Mouse (Mus musculus): ENCODE measurements around the gene Cldn4. TPM values are rescaled to one million over a fixed set of nuclear protein-coding genes. Genes with fewer than 3 reads are reported as not detected.

Cldn4 gene
- polyA plus RNA-seq, 1 experiment from 2014 or later = 0.85 TPM

GRCm38 (mm10) chr5:134963546-134963945 is 16.8 kb upstream of the Cldn4 start:
- Histone ChIP-seq H3K4me3 (ENCODE audit: control insufficient read depth in 1 of 2, insufficient read depth in 1 of 2, low read depth in 1 of 2, low read length in 2 of 2) (no peak overlapping the region), H3K36me3 (ENCODE audit: control insufficient read depth, insufficient read depth, low read length) (no peaks in the 10 kb centered on the region), H3K27me3 (ENCODE audit: control insufficient read depth, insufficient read depth, low read length) (peaks cover 8% of the 10 kb centered on the region; the same call in 1 of the 2 replicates), H3K4me2 (ENCODE audit: low read length) (no peak overlapping the region), H3K4me1 (ENCODE audit: control insufficient read depth in 2 of 2, insufficient read depth in 2 of 2, low read length in 2 of 2) (peaks cover 6 to 12% of the 10 kb centered on the region in 2 experiments; a peak in 3 of 4 replicates), H3K27ac (replicated peaks in 1 of 2; ENCODE audit: control insufficient read depth in 1 of 2, insufficient read depth in 1 of 2, low read depth in 2 of 2, low read length in 2 of 2) (no peak overlapping the region), H3K9me3 (ENCODE audit: control insufficient read depth, low read length) (no peaks in the 10 kb centered on the region), H3K9ac (ENCODE audit: low read length) (no peak overlapping the region)
- ATAC-seq (ENCODE audit: insufficient number of reproducible peaks, insufficient read depth, low FRiP score, low read depth) = no peak
- 26% methylated on average over 5 of the region's 5 CpGs for WGBS

- ATAC-seq (ENCODE audit: insufficient number of reproducible peaks, insufficient read depth, low FRiP score, low read depth) = no peak
- no peaks in the 10 kb centered on the region for H3K36me3 ChIP-seq (ENCODE audit: control insufficient read depth, insufficient read depth, low read length)
- 96% methylated on average over 2 of the region's 2 CpGs for WGBS
- no peak overlapping the region for H3K4me3 ChIP-seq (ENCODE audit: control insufficient read depth in 1 of 2, insufficient read depth in 1 of 2, low read depth in 1 of 2, low read length in 2 of 2)
- H3K9me3 ChIP-seq (ENCODE audit: control insufficient read depth, low read length) = no peaks in the 10 kb centered on the region
- no peak overlapping the region for H3K27ac ChIP-seq (replicated peaks in 1 of 2; ENCODE audit: control insufficient read depth in 1 of 2, insufficient read depth in 1 of 2, low read depth in 2 of 2, low read length in 2 of 2)
- 0 out of 2 replicates have a peak, but pooled peaks cover 1% of the 10 kb centered on the region for H3K27me3 ChIP-seq (ENCODE audit: control insufficient read depth, insufficient read depth, low read length)
- no peak overlapping the region for H3K9ac ChIP-seq (ENCODE audit: low read length)
- peaks cover 6 to 16% of the 10 kb centered on the region in 2 experiments; a peak in 3 of 4 replicates for H3K4me1 ChIP-seq (ENCODE audit: control insufficient read depth in 2 of 2, insufficient read depth in 2 of 2, low read length in 2 of 2)
- H3K4me2 ChIP-seq (ENCODE audit: low read length) = no peak overlapping the region
These were observed 14.8 kb upstream of the Cldn4 start for GRCm38 (mm10) chr5:134961519-134961918.

DNA sequence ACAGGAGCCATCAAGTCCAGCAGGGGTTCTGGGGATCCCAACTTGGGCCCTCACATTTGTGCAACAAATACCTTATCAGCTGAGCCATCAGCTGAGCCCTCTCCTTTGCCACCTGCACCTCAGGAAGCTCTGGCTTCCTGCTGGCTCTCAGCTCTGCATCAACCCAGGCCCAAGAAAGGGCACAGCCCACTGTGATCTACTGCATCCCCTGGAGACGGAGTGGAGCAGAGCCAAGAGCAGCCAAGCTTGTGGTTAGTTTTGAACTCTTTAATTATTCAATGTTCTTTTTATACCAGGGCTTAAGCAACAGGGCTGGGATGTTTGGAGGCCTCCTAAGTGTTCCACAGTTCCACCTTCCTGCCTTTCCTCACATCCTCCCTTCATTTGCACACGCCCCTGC is 13.7 kb upstream of the Cldn4 start:
- no peak overlapping the region for H3K9ac ChIP-seq (ENCODE audit: low read length)
- no peak overlapping the region for H3K4me3 ChIP-seq (ENCODE audit: control insufficient read depth in 1 of 2, insufficient read depth in 1 of 2, low read depth in 1 of 2, low read length in 2 of 2)
- H3K27me3 ChIP-seq (ENCODE audit: control insufficient read depth, insufficient read depth, low read length) = no peaks in the 10 kb centered on the region
- H3K4me2 ChIP-seq (ENCODE audit: low read length) = no peak overlapping the region
- no peaks in the 10 kb centered on the region for H3K9me3 ChIP-seq (ENCODE audit: control insufficient read depth, low read length)
- no peak overlapping the region for H3K27ac ChIP-seq (replicated peaks in 1 of 2; ENCODE audit: control insufficient read depth in 1 of 2, insufficient read depth in 1 of 2, low read depth in 2 of 2, low read length in 2 of 2)
- WGBS = 76% methylated on average over 2 of the region's 2 CpGs
- peaks cover 2 to 8% of the 10 kb centered on the region in 2 experiments; a peak in 2 of 4 replicates for H3K4me1 ChIP-seq (ENCODE audit: control insufficient read depth in 2 of 2, insufficient read depth in 2 of 2, low read length in 2 of 2)
- ATAC-seq (ENCODE audit: insufficient number of reproducible peaks, insufficient read depth, low FRiP score, low read depth) = no peak
- H3K36me3 ChIP-seq (ENCODE audit: control insufficient read depth, insufficient read depth, low read length) = no peaks in the 10 kb centered on the region

- Histone ChIP-seq H3K4me2 (ENCODE audit: low read length) (no peak overlapping the region), H3K27ac (replicated peaks in 1 of 2; ENCODE audit: control insufficient read depth in 1 of 2, insufficient read depth in 1 of 2, low read depth in 2 of 2, low read length in 2 of 2) (peak overlapping the region in 1 of 2 experiments; percentile 41; a peak in 1 of 4 replicates), H3K9me3 (ENCODE audit: control insufficient read depth, low read length) (no peaks in the 10 kb centered on the region), H3K4me1 (ENCODE audit: control insufficient read depth in 2 of 2, insufficient read depth in 2 of 2, low read length in 2 of 2) (peaks cover 2 to 8% of the 10 kb centered on the region in 2 experiments; a peak in 2 of 4 replicates), H3K27me3 (ENCODE audit: control insufficient read depth, insufficient read depth, low read length) (no peaks in the 10 kb centered on the region), H3K36me3 (ENCODE audit: control insufficient read depth, insufficient read depth, low read length) (no peaks in the 10 kb centered on the region), H3K9ac (ENCODE audit: low read length) (0 out of 2 replicates have a peak overlapping the region, but pooled peaks have one; percentile 21), H3K4me3 (ENCODE audit: control insufficient read depth in 1 of 2, insufficient read depth in 1 of 2, low read depth in 1 of 2, low read length in 2 of 2) (no peak overlapping the region)
- ATAC-seq (ENCODE audit: insufficient number of reproducible peaks, insufficient read depth, low FRiP score, low read depth) = peak; percentile 66
- WGBS = 48% methylated on average over 7 of the region's 7 CpGs
These were observed 12.4 kb upstream of the Cldn4 start for GRCm38 (mm10) chr5:134959114-134959513.

- 56% methylated on average over 5 of the region's 5 CpGs for WGBS
- Histone ChIP-seq H3K4me2 (ENCODE audit: low read length) (no peak overlapping the region), H3K36me3 (ENCODE audit: control insufficient read depth, insufficient read depth, low read length) (no peaks in the 10 kb centered on the region), H3K27me3 (ENCODE audit: control insufficient read depth, insufficient read depth, low read length) (no peaks in the 10 kb centered on the region), H3K27ac (replicated peaks in 1 of 2; ENCODE audit: control insufficient read depth in 1 of 2, insufficient read depth in 1 of 2, low read depth in 2 of 2, low read length in 2 of 2) (no peak overlapping the region), H3K4me1 (ENCODE audit: control insufficient read depth in 2 of 2, insufficient read depth in 2 of 2, low read length in 2 of 2) (peaks cover 16 to 20% of the 10 kb centered on the region in 2 experiments), H3K4me3 (ENCODE audit: control insufficient read depth in 1 of 2, insufficient read depth in 1 of 2, low read depth in 1 of 2, low read length in 2 of 2) (no peak overlapping the region), H3K9me3 (ENCODE audit: control insufficient read depth, low read length) (no peaks in the 10 kb centered on the region), H3K9ac (ENCODE audit: low read length) (no peak overlapping the region)
- ATAC-seq (ENCODE audit: insufficient number of reproducible peaks, insufficient read depth, low FRiP score, low read depth) = no peak
These were observed 8.8 kb upstream of the Cldn4 start for GRCm38 (mm10) chr5:134955491-134955890.

- peaks cover 11% of the 10 kb centered on the region for H3K27me3 ChIP-seq (ENCODE audit: control insufficient read depth, insufficient read depth, low read length)
- peak overlapping the region; percentile 57 for H3K4me2 ChIP-seq (ENCODE audit: low read length)
- no peaks in the 10 kb centered on the region for H3K9me3 ChIP-seq (ENCODE audit: control insufficient read depth, low read length)
- 12% methylated on average over 19 of the region's 19 CpGs for WGBS
- peak overlapping the region; percentile 50 to 71; a peak in 3 of 4 replicates for H3K27ac ChIP-seq (replicated peaks in 1 of 2; ENCODE audit: control insufficient read depth in 1 of 2, insufficient read depth in 1 of 2, low read depth in 2 of 2, low read length in 2 of 2)
- peaks cover 26 to 27% of the 10 kb centered on the region in 2 experiments for H3K4me1 ChIP-seq (ENCODE audit: control insufficient read depth in 2 of 2, insufficient read depth in 2 of 2, low read length in 2 of 2)
- peak; percentile 53 for ATAC-seq (ENCODE audit: insufficient number of reproducible peaks, insufficient read depth, low FRiP score, low read depth)
- H3K36me3 ChIP-seq (ENCODE audit: control insufficient read depth, insufficient read depth, low read length) = no peaks in the 10 kb centered on the region
- H3K4me3 ChIP-seq (ENCODE audit: control insufficient read depth in 1 of 2, insufficient read depth in 1 of 2, low read depth in 1 of 2, low read length in 2 of 2) = peak overlapping the region in 1 of 2 experiments; percentile 16; a peak in 1 of 4 replicates
- H3K9ac ChIP-seq (ENCODE audit: low read length) = peak overlapping the region; percentile 58
These were observed 4.5 kb upstream of the Cldn4 start for GRCm38 (mm10) chr5:134951053-134951884.

DNA sequence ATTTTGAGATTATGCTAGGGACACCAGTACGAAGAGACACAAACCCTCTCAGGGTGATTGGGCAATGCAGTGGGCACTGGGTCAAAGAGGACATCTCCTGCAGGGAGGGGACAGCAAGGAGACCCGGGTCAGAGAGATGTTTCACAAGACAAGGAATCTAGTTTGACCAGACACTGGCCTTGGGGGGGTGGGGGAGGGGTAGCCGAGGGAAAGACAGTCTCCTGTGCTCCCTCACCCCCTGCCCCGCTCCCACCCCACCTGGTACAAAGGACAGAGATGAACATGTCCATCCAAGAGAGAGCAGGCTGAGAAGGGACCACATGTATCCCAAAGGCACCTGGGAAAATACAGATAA is 1.3 kb upstream of the Cldn4 start:
- Histone ChIP-seq H3K4me3 (ENCODE audit: control insufficient read depth in 1 of 2, insufficient read depth in 1 of 2, low read depth in 1 of 2, low read length in 2 of 2) (no peak overlapping the region), H3K9me3 (ENCODE audit: control insufficient read depth, low read length) (no peaks in the 10 kb centered on the region), H3K9ac (ENCODE audit: low read length) (no peak overlapping the region), H3K27me3 (ENCODE audit: control insufficient read depth, insufficient read depth, low read length) (peaks cover 24% of the 10 kb centered on the region), H3K27ac (replicated peaks in 1 of 2; ENCODE audit: control insufficient read depth in 1 of 2, insufficient read depth in 1 of 2, low read depth in 2 of 2, low read length in 2 of 2) (no peak overlapping the region), H3K36me3 (ENCODE audit: control insufficient read depth, insufficient read depth, low read length) (no peaks in the 10 kb centered on the region), H3K4me1 (ENCODE audit: control insufficient read depth in 2 of 2, insufficient read depth in 2 of 2, low read length in 2 of 2) (peaks cover 24 to 28% of the 10 kb centered on the region in 2 experiments), H3K4me2 (ENCODE audit: low read length) (no peak overlapping the region)
- no peak for ATAC-seq (ENCODE audit: insufficient number of reproducible peaks, insufficient read depth, low FRiP score, low read depth)
- WGBS = 55% methylated on average over 4 of the region's 4 CpGs

All from heart, embryonic 14.5 days (tissue).